33 mouse cellular contexts compared by ENCODE assay signal in the genomic region with DNA sequence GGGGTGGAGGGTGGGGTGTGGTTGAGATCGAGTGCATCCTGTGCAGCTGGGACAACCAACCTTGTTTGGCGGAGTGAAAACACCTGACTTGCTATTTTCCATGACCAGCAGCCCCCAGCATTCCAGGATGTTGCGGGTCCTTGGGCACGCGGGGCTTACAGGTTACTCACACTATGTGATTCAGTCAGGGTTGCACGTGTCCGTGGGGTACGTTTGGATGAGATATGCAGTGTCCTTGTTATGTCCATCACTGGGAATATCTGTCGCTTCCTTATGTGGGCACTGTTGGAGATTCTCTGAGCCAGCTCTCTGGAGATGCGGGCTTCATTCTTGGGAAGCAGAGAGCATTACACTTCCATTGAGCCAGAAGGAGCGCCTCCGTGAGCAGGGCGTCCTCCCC. TPM values are rescaled to one million over a fixed set of nuclear protein-coding genes. Genes with fewer than 3 reads are reported as not detected.
A peak's percentile ranks its signal among the peaks of the same experiment; 100 is the strongest.
DNase-seq lines count a peak whose midpoint lies in the region; ATAC-seq lines count a peak whose summit lies in the region.
"Had no signal": no experiment of that assay in that cellular context is flagged by ENCODE, and none has a peak within 500 bp of the region (broad histone marks: within the 10 kb centered on the region; RNA-seq: fewer than 3 reads in every experiment).

No protein-coding gene starts in this region.

- 78% methylated on average over 13 of the region's 13 CpGs for WGBS in liver, embryonic 11.5 days
- WGBS in liver, embryonic 13.5 days (ENCODE audit: insufficient replicate concordance): 78% methylated on average over 13 of the region's 13 CpGs
- 80% methylated on average over 13 of the region's 13 CpGs for whole genome bisulfite sequencing in forebrain, embryonic 13.5 days

- no peak overlapping the region for H3K4me3 ChIP-seq in liver, embryonic 11.5 days (ENCODE audit: low read depth, low read length)
- no peak overlapping the region for H3K4me3 ChIP-seq in liver, embryonic 13.5 days (replicated peaks)
- no peak overlapping the region for H3K4me3 ChIP-seq in forebrain, embryonic 13.5 days
- H3K4me3 ChIP-seq: embryonic facial prominence, embryonic 10.5 days; embryonic facial prominence, embryonic 13.5 days; erythroblast, embryonic 14.5 days; forebrain, embryonic 12.5 days; heart, embryonic 12.5 days; heart, embryonic 15.5 days; hindbrain, embryonic 10.5 days had no signal

- H3K9me3 ChIP-seq in liver, embryonic 11.5 days (ENCODE audit: control insufficient read depth, low read length): no peaks in the 10 kb centered on the region
- H3K9me3 ChIP-seq in liver, embryonic 13.5 days (replicated peaks): no peaks in the 10 kb centered on the region
- H3K9me3 ChIP-seq in forebrain, embryonic 13.5 days (replicated peaks): no peaks in the 10 kb centered on the region
- H3K9me3 ChIP-seq: embryonic facial prominence, embryonic 10.5 days; embryonic facial prominence, embryonic 13.5 days; forebrain, embryonic 12.5 days; heart, embryonic 12.5 days; heart, embryonic 15.5 days; hindbrain, embryonic 10.5 days had no signal

- H3K9ac ChIP-seq in liver, embryonic 11.5 days (ENCODE audit: low read depth, low read length): no peak overlapping the region
- no peak overlapping the region for H3K9ac ChIP-seq in liver, embryonic 13.5 days
- H3K9ac ChIP-seq in forebrain, embryonic 13.5 days: no peak overlapping the region
- H3K9ac ChIP-seq: embryonic facial prominence, embryonic 13.5 days; forebrain, embryonic 12.5 days; heart, embryonic 12.5 days; heart, embryonic 15.5 days; hindbrain, embryonic 14.5 days had no signal

- H3K36me3 ChIP-seq in liver, embryonic 11.5 days (ENCODE audit: control insufficient read depth, insufficient read depth, low read length): no peaks in the 10 kb centered on the region
- H3K36me3 ChIP-seq in liver, embryonic 13.5 days: no peaks in the 10 kb centered on the region
- no peaks in the 10 kb centered on the region for H3K36me3 ChIP-seq in forebrain, embryonic 13.5 days (ENCODE audit: poor library complexity, severe bottlenecking)
- H3K36me3 ChIP-seq: embryonic facial prominence, embryonic 10.5 days; embryonic facial prominence, embryonic 13.5 days; forebrain, embryonic 12.5 days; G1E; heart, embryonic 12.5 days; heart, embryonic 15.5 days; hindbrain, embryonic 10.5 days had no signal

- H3K27ac ChIP-seq in liver, embryonic 11.5 days (ENCODE audit: low read depth, low read length): peak overlapping the region; percentile 19; the same call in 1 of the 2 replicates
- peak overlapping the region; percentile 77 for H3K27ac ChIP-seq in liver, embryonic 13.5 days
- H3K27ac ChIP-seq in forebrain, embryonic 13.5 days: no peak overlapping the region
- H3K27ac ChIP-seq: embryonic facial prominence, embryonic 10.5 days; embryonic facial prominence, embryonic 13.5 days; forebrain, embryonic 12.5 days; heart, embryonic 15.5 days; hindbrain, embryonic 10.5 days; hindbrain, embryonic 14.5 days; hindbrain, postnatal 0 days had no signal

- H3K27me3 ChIP-seq in liver, embryonic 11.5 days (replicated peaks; ENCODE audit: control insufficient read depth, insufficient read depth, low read length): no peaks in the 10 kb centered on the region
- H3K27me3 ChIP-seq in liver, embryonic 13.5 days: no peaks in the 10 kb centered on the region
- no peaks in the 10 kb centered on the region for H3K27me3 ChIP-seq in forebrain, embryonic 13.5 days
- H3K27me3 ChIP-seq: CH12.LX; embryonic facial prominence, embryonic 13.5 days; forebrain, embryonic 12.5 days; heart, embryonic 12.5 days had no signal

- ATAC-seq in liver, embryonic 11.5 days (replicated peaks; ENCODE audit: low FRiP score): no peak
- no peak for ATAC-seq in liver, embryonic 13.5 days (ENCODE audit: low read depth)
- ATAC-seq in forebrain, embryonic 13.5 days: no peak
- ATAC-seq: forebrain, embryonic 16.5 days; hindbrain, postnatal 0 days; inflammation-experienced regulatory T-cells, adult 6 months; intestine, embryonic 16.5 days had no signal

- DNase-seq in adrenal gland, adult 2 months: peak; percentile 57
- DNase-seq in adrenal gland, postnatal 10 days: no peak
- DNase-seq in liver, embryonic 11.5 days (ENCODE audit: low spot score): no peak
- DNase-seq in liver: no peak
- peak; percentile 45 for DNase-seq in adrenal gland, postnatal 14 days
- DNase-seq in liver, embryonic 13.5 days: no peak
- no peak for DNase-seq in right cerebral cortex, postnatal 14 days
- DNase-seq: B cell, adult 2 months; cerebellum, adult 11 months; cerebellum, adult 8-10 months; cerebellum, postnatal 10 days; cerebellum, postnatal 36 days; embryo, embryonic 11 days; gastrocnemius, postnatal 10 days; gastrocnemius, postnatal 36 days; heart, postnatal 10 days; heart, postnatal 36 days; kidney, adult 18-20 months had no signal

- H3K4me1 ChIP-seq in liver, embryonic 11.5 days (replicated peaks; ENCODE audit: control insufficient read depth, insufficient read depth, low read length): peaks cover 20% of the 10 kb centered on the region
- peaks cover 57% of the 10 kb centered on the region for H3K4me1 ChIP-seq in liver, embryonic 13.5 days (replicated peaks)
- peaks cover 9% of the 10 kb centered on the region for H3K4me1 ChIP-seq in forebrain, embryonic 13.5 days
- H3K4me1 ChIP-seq: embryonic facial prominence, embryonic 13.5 days; heart, embryonic 12.5 days; heart, embryonic 15.5 days had no signal

- no peak overlapping the region for H3K4me2 ChIP-seq in liver, embryonic 11.5 days
- no peak overlapping the region for H3K4me2 ChIP-seq in liver, embryonic 13.5 days
- H3K4me2 ChIP-seq in forebrain, embryonic 13.5 days: no peak overlapping the region
- H3K4me2 ChIP-seq: embryonic facial prominence, embryonic 13.5 days; forebrain, embryonic 12.5 days; heart, embryonic 12.5 days; heart, embryonic 15.5 days; hindbrain, embryonic 14.5 days had no signal

RNA-seq across cellular contexts. Expression of a gene that starts 20.0 kb away (rescaled TPM):
- total RNA-seq in adrenal gland, adult 2 months (2021): under 1 TPM; 0.12 to 0.48 TPM
- 0.02 TPM in 1 of 2 replicates, not detected in the other for polyA plus RNA-seq in adrenal gland, adult 2 months (2012; rRNA removed)
- under 1 TPM; 0.12 to 0.18 TPM for total RNA-seq in adrenal gland, postnatal 10 days (2021)
- 0.10 TPM in 1 of 2 replicates, not detected in the other for polyA plus RNA-seq in liver, embryonic 11.5 days (2014; fragmentation: Nextera tagmentation; extraction: Ambion mirVana)
- total RNA-seq in adrenal gland, postnatal 14 days (2021): 0.26 TPM in 1 of 2 replicates, not detected in the other
- 0.03 and 0.07 TPM in 2 replicates for polyA plus RNA-seq in liver, embryonic 13.5 days (2015; fragmentation: Nextera tagmentation; extraction: Ambion mirVana)
- polyA plus RNA-seq in forebrain, embryonic 13.5 days (2015; fragmentation: Nextera tagmentation; extraction: Ambion mirVana): 1.0 and 1.7 TPM in 2 replicates
- total RNA-seq: gastrocnemius, postnatal 10 days; gastrocnemius, postnatal 36 days; heart, postnatal 10 days; heart, postnatal 36 days had no signal
- polyA plus RNA-seq: erythroblast, embryonic 14.5 days had no signal

RNA-seq across cellular contexts. Expression of a gene that starts 40.7 kb away (rescaled TPM):
- 10 to 100 TPM; 22.7 to 28.9 TPM for total RNA-seq in adrenal gland, adult 2 months (2021)
- 12.7 and 14.4 TPM in 2 replicates for polyA plus RNA-seq in adrenal gland, adult 2 months (2012; rRNA removed)
- total RNA-seq in adrenal gland, postnatal 10 days (2021): 10 to 100 TPM; 24.2 to 28.3 TPM
- polyA plus RNA-seq in liver, embryonic 11.5 days (2014; fragmentation: Nextera tagmentation; extraction: Ambion mirVana): 26.3 and 28.2 TPM in 2 replicates
- total RNA-seq in adrenal gland, postnatal 14 days (2021): 27.7 and 29.6 TPM in 2 replicates
- 7.5 and 8.2 TPM in 2 replicates for polyA plus RNA-seq in liver, embryonic 13.5 days (2015; fragmentation: Nextera tagmentation; extraction: Ambion mirVana)
- 11.5 and 13.0 TPM in 2 replicates for polyA plus RNA-seq in forebrain, embryonic 13.5 days (2015; fragmentation: Nextera tagmentation; extraction: Ambion mirVana)

RNA-seq across cellular contexts. Expression of a gene that starts 41.1 kb away (rescaled TPM):
- total RNA-seq in adrenal gland, adult 2 months (2021): 10 to 100 TPM; 16.5 to 21.5 TPM
- polyA plus RNA-seq in adrenal gland, adult 2 months (2012; rRNA removed): 4.3 and 4.4 TPM in 2 replicates
- 10 to 100 TPM; 17.2 to 17.9 TPM for total RNA-seq in adrenal gland, postnatal 10 days (2021)
- polyA plus RNA-seq in liver, embryonic 11.5 days (2014; fragmentation: Nextera tagmentation; extraction: Ambion mirVana): 27.5 and 28.4 TPM in 2 replicates
- total RNA-seq in adrenal gland, postnatal 14 days (2021): 15.0 and 17.0 TPM in 2 replicates
- 13.2 and 14.4 TPM in 2 replicates for polyA plus RNA-seq in liver, embryonic 13.5 days (2015; fragmentation: Nextera tagmentation; extraction: Ambion mirVana)
- polyA plus RNA-seq in forebrain, embryonic 13.5 days (2015; fragmentation: Nextera tagmentation; extraction: Ambion mirVana): 28.9 and 32.2 TPM in 2 replicates

RNA-seq across cellular contexts. Expression of a gene that starts 58.8 kb away (rescaled TPM):
- 100 to 1,000 TPM; 227 to 228 TPM for total RNA-seq in adrenal gland, adult 2 months (2021)
- 19.4 and 28.7 TPM in 2 replicates for polyA plus RNA-seq in adrenal gland, adult 2 months (2012; rRNA removed)
- total RNA-seq in adrenal gland, postnatal 10 days (2021): 100 to 1,000 TPM; 165 to 177 TPM
- 178 and 192 TPM in 2 replicates for polyA plus RNA-seq in liver, embryonic 11.5 days (2014; fragmentation: Nextera tagmentation; extraction: Ambion mirVana)
- total RNA-seq in adrenal gland, postnatal 14 days (2021): 188 and 189 TPM in 2 replicates
- polyA plus RNA-seq in liver, embryonic 13.5 days (2015; fragmentation: Nextera tagmentation; extraction: Ambion mirVana): 120 and 165 TPM in 2 replicates
- polyA plus RNA-seq in forebrain, embryonic 13.5 days (2015; fragmentation: Nextera tagmentation; extraction: Ambion mirVana): 236 and 250 TPM in 2 replicates

Comparison
In these comparisons a context has a peak if more than half of its experiments do, and no peak if none do; other contexts are left out.
1. DNase-seq: peak in adrenal gland, adult 2 months (single experiment) and adrenal gland, postnatal 14 days (single experiment); none in adrenal gland, postnatal 10 days (single experiment), liver, embryonic 11.5 days (single experiment), liver (single experiment), liver, embryonic 13.5 days (single experiment) and right cerebral cortex, postnatal 14 days (single experiment).